Mouse (Mus musculus) gastrocnemius, adult 2 months (tissue): ENCODE measurements around the gene Gm11099. TPM values are rescaled to one million over a fixed set of nuclear protein-coding genes. Genes with fewer than 3 reads are reported as not detected.

ENCODE experiments used
- DNase-seq: peaks from one replicate; pipeline ENCODE4 v3.0.0; 2022
- H3K27ac ChIP-seq: fragments of 200-600 bp; 2 replicates; pipeline ENCODE4 v1.8.1; 2022; ENCODE audit warnings: mild to moderate bottlenecking
- H3K4me3 ChIP-seq: fragments of 200-600 bp; 2 replicates; pipeline ENCODE4 v1.8.1; 2022; ENCODE audit warnings: mild to moderate bottlenecking, moderate library complexity
- CTCF ChIP-seq: fragments of 200-600 bp; IDR thresholded peaks from 2 replicates; pipeline ENCODE4 v1.8.1; 2022; ENCODE audit warnings: antibody characterized with exemption, mild to moderate bottlenecking, moderate library complexity
- intact Hi-C: fragments of 180-260 bp; cut with DNase I; formaldehyde crosslinking; loops from one replicate; pipeline ENCODE4 v1.15.1; 2025
- long read RNA-seq, 2 experiments: library from polyadenylated mRNA; stranded (forward); transcript quantifications; one replicate each; pipeline ENCODE4 v2.0.0; 2021
- total RNA-seq, 2 experiments: library from RNA; stranded (reverse); gene quantifications; 2 replicates each; pipeline ENCODE4 v1.2.3; 2021

The Gm11099 gene
- not detected for total RNA-seq
- long read RNA-seq, experiment 1: 0 reads
- long read RNA-seq, experiment 2: 0 reads

- intact Hi-C loops: no loop called here
- H3K4me3 ChIP-seq: no peak within 1 kb of the TSS
- no peak for DNase-seq
- TF ChIP-seq CTCF: no peak
- H3K27ac ChIP-seq: no peak within 1 kb of the TSS
These were observed at the start of gene Gm11099 for GRCm38 (mm10) chr2:58859134-58859533. Gene Gm11099 (plus strand): TSS chr2:58859434.

GRCm38 (mm10) chr2:58812941-58813340 is 46.3 kb upstream of the Gm11099 start:
- intact Hi-C loops: no loop called here
- no peak overlapping the region for H3K4me3 ChIP-seq
- no peak for DNase-seq
- H3K27ac ChIP-seq: no peak overlapping the region
- no peak for TF ChIP-seq CTCF

GRCm38 (mm10) chr2:58828910-58829600 is 30.2 kb upstream of the Gm11099 start:
- no peak overlapping the region for H3K4me3 ChIP-seq
- no peak for TF ChIP-seq CTCF
- no peak for DNase-seq
- intact Hi-C loops: no loop called here
- H3K27ac ChIP-seq: no peak overlapping the region

- Histone ChIP-seq H3K4me3 (no peak overlapping the region), H3K27ac (no peak overlapping the region)
- TF ChIP-seq CTCF: peak; percentile 14; the same call in 1 of the 2 replicates
- intact Hi-C loops: no loop called here
- DNase-seq: no peak
These were observed 29.1 kb upstream of the Gm11099 start for GRCm38 (mm10) chr2:58829981-58830742.

GRCm38 (mm10) chr2:58832253-58832980 is 26.8 kb upstream of the Gm11099 start:
- no peak for TF ChIP-seq CTCF
- no peak for DNase-seq
- no peak overlapping the region for H3K27ac ChIP-seq
- no peak overlapping the region for H3K4me3 ChIP-seq
- intact Hi-C loops: no loop called here

- H3K4me3 ChIP-seq: no peak overlapping the region
- TF ChIP-seq CTCF: no peak
- no peak overlapping the region for H3K27ac ChIP-seq
- DNase-seq: no peak
- intact Hi-C loops: no loop called here
These were observed 18.2 kb upstream of the Gm11099 start for GRCm38 (mm10) chr2:58841021-58841420.

GRCm38 (mm10) chr2:58842443-58842842 is 16.8 kb upstream of the Gm11099 start:
- no peak for TF ChIP-seq CTCF
- no peak overlapping the region for H3K4me3 ChIP-seq
- no peak for DNase-seq
- H3K27ac ChIP-seq: no peak overlapping the region
- intact Hi-C loops: no loop called here

GRCm38 (mm10) chr2:58844499-58844898 is 14.7 kb upstream of the Gm11099 start:
- DNase-seq: no peak
- H3K4me3 ChIP-seq: no peak overlapping the region
- no peak overlapping the region for H3K27ac ChIP-seq
- no peak for TF ChIP-seq CTCF
- intact Hi-C loops: no loop called here

GRCm38 (mm10) chr2:58879876-58880275 is 20.6 kb downstream of the Gm11099 start:
- TF ChIP-seq CTCF: no peak
- DNase-seq: no peak
- H3K4me3 ChIP-seq: no peak overlapping the region
- H3K27ac ChIP-seq: no peak overlapping the region
- intact Hi-C loops: no loop called here

GRCm38 (mm10) chr2:58905057-58905456 is 45.8 kb downstream of the Gm11099 start:
- no peak overlapping the region for H3K27ac ChIP-seq
- intact Hi-C loops: no loop called here
- TF ChIP-seq CTCF: no peak
- H3K4me3 ChIP-seq: no peak overlapping the region
- DNase-seq: no peak

- H3K27ac ChIP-seq: no peak overlapping the region
- intact Hi-C loops: no loop called here
- no peak for DNase-seq
- no peak for TF ChIP-seq CTCF
- H3K4me3 ChIP-seq: peak overlapping the region; percentile 26
These were observed 47.7 kb downstream of the Gm11099 start for GRCm38 (mm10) chr2:58906814-58907516.

GRCm38 (mm10) chr2:58912339-58912738 is 53.1 kb downstream of the Gm11099 start:
- intact Hi-C loops: no loop called here
- no peak for TF ChIP-seq CTCF
- Histone ChIP-seq H3K27ac (no peak overlapping the region), H3K4me3 (no peak overlapping the region)
- no peak for DNase-seq
